Mouse (Mus musculus) mesoderm, embryonic 11.5 days (tissue): ENCODE measurements around the gene Abca8b.
"Not testable (repeated sequence)": the region's sequence is repeated elsewhere in the genome, so short reads cannot be mapped to it uniquely, and the experiment has no call there.

ENCODE experiments used
- DNase-seq: peaks from one replicate; pipeline ENCODE4 v3.0.0-alpha.2; 2012; ENCODE audit warnings: low read depth, low spot score

Gene Abca8b

DNA sequence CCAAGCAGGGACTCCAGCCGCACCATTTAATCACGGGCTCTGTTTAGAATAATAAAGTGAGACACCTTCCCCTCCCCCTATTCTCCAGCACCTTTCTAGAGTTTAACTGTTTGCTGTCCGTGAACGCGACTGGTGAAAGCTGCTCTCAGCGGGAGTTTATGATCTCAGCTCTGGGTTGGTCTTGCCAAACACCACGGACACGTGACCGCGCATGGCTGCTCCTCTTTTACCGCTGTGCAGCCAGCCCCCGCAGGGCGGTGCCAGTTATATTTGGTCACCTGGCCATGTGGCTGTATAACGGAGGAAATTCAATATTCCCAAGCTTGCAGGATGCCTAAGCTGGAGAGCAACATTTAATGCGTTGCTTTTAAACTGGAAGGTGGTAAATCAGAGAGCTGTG is at the start of gene Abca8b:
Gene Abca8b, minus strand, starts transcription at position 222 of the 400 bp plus-strand sequence.
- peak; percentile 82 for DNase-seq

- no peak for DNase-seq
Measured at GRCm38 (mm10) chr11:110037795-110038194, 42.1 kb upstream of the Abca8b start.

DNA sequence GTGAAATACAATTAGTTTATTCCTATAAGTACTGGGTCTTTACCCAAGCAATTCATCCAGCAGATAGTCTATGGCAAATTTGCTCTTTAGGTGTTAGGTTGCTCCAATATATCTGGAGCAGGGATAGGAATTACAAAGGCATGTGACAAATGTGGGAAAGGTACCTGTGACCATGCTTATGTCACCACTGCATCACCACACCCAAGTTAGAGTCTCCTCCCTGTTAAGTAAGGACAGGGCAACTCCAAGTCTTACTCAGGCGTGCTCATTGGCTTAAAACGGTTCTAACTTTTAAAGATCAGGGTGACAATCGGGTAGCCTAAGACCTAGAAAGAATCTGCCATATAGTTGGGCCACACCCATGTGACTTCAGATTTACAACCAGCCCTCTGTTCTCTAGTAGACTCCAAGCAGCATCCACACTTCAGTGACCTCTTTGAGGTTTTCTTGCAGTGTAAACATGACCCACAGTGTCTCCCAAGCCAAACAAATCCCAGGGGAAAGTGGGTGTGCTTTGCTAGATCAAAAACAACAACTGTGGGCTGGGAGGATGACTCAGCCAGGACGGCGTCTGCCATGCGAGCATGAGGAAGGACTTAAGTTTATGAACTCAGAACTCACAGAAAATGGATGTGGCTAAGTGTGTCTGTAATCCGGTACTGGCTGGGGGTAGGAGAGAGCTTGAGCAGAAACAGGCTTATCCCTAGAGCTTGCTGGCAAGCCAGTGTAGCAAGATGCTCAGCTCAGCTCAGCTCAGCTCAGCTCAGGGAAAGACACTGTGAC is 33.5 kb upstream of the Abca8b start:
- peak; percentile 9 for DNase-seq

DNA sequence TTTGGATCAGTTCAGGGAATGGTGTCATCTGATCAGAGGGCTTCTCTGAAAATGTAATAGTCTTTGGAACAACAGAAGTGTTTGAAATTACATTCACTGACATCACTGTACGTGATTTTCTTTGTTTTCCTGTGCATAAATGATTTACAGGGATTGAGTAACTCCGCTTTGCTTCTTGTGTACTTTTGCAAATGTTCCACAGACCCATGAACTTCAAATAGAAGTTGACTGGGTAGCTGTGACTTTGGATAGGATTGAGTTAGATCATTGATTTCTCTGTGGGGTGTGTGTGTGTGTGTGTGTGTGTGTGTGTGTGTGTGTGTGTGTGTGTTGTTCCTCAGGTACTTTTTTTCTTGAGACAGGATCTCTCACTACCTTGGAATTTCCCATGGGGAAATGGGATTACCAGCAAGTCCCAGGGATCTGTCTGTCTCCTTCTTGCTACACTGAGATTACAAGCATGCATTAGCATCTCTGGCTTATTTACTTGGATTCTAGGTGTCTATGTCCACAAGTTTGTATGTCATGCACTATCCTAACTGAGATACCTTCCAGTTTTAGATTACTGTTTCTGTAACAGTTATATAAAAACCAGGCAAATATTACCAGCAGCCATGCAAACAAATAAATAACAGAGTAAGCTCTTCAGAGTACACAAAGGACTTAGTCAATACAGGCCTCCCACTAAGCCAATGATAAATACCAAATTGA is 15.3 kb upstream of the Abca8b start:
- no peak for DNase-seq

DNA sequence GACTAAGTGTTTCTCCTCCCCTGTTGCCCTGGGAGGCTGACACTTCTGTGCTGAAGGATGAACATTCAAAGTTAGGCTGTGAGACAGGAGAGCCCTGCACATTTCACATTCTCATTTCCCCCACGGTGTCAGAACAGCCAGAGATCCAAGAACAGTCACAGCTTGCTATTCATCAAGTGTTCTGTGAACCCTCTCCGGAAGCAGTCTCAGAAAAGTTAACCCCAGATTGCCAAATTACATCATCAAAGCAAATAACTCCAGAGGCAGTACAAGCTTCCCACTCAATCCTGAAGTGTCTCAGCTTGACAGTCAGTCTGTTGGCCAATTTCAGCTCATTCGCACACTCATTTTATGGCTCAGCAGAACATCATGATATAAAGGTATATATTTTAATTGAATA is 632 bp downstream of the Abca8b start:
- peak; percentile 60 for DNase-seq

GRCm38 (mm10) chr11:109994014-109994413 is 1.6 kb downstream of the Abca8b start:
- DNase-seq: no peak

- no peak for DNase-seq
Measured at GRCm38 (mm10) chr11:109991270-109991669, 4.4 kb downstream of the Abca8b start.

DNA sequence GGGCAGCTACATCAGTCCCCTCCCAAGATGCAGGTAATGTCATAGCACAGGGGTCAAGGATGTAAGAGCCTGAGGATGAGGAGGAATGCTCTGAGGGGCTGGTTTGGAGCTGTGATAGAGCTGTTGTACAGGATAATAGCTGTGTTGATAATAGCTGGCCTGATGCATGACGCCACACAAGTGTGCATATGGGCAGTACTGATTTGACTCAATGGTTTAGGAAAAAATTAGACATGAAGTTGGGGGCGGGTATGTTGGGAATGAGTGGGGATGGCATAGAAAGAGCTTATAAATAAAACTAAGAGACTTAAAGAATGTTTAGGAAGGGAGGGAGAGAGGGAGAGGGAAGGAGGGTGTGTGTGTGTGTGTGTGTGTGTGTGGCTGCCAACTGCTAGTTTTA is 5.4 kb downstream of the Abca8b start:
- DNase-seq: no peak

- DNase-seq: no peak
Measured at GRCm38 (mm10) chr11:109988164-109988563, 7.5 kb downstream of the Abca8b start.

DNA sequence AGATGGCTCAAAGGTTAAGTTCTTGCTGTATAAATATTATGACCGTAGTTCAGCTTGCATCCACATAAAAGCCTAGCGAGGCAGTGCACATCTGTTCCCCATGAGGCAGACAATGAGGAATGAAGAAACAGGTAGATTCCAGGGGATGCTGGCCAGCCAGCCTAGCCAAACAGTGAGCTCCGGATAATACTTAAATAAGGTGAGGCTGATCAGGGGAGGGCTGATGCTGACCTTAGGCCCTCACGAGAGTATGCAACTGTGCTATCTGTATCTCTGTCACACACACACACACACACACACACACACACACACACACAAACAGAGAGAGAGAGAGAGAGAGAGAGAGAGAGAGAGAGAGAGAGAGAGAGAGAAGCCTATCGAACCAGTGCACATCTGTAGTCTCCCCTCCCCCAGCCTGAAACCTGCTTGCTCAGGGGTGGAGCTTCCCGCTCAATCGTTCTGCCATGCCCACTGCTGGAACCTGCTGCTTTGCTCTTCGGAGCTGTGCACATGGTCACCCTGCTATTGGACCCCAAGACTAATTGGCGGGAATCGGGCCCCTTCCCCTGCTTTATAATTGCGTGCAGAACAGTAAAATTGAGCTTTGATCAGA is 8.1 kb downstream of the Abca8b start:
- DNase-seq: peak; percentile 23

DNA sequence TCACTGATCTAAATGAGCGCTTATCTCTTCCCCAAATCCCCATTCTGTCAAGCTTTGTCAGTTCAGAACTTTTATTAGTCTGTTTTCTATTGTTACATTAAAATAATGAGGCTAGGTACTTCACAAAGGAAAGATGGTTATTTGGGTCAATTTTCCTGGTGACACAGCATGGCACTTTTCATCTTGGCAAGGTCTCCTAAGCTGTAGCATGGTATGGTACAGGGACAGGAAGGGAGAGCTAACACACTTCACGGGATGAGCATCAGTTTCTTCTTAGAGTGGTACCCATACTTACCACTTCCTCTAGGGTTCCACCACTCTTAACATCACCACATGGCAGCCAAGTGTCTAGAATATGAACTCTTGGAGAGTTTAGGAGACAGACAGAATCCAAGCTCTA is 13.8 kb downstream of the Abca8b start:
- no peak for DNase-seq

DNA sequence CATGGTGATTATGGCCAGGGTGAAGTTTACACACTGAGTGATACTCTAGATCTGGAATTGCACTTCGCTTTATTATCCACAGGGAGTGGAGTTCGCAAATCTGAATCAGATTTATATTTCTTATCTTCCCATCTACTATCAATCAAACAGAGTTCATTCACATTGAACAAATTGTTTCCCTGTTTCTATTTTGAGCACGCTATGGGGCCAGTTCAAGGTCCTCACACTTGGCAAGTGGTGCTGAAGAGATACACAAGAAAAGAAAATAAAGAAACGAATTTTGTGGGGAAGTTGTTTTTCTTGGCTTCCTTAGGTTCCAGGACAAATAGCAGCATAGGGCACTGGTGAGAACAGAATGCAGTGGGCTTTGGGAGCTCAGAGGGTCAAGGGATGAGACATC is 25.1 kb downstream of the Abca8b start:
- no peak for DNase-seq

DNA sequence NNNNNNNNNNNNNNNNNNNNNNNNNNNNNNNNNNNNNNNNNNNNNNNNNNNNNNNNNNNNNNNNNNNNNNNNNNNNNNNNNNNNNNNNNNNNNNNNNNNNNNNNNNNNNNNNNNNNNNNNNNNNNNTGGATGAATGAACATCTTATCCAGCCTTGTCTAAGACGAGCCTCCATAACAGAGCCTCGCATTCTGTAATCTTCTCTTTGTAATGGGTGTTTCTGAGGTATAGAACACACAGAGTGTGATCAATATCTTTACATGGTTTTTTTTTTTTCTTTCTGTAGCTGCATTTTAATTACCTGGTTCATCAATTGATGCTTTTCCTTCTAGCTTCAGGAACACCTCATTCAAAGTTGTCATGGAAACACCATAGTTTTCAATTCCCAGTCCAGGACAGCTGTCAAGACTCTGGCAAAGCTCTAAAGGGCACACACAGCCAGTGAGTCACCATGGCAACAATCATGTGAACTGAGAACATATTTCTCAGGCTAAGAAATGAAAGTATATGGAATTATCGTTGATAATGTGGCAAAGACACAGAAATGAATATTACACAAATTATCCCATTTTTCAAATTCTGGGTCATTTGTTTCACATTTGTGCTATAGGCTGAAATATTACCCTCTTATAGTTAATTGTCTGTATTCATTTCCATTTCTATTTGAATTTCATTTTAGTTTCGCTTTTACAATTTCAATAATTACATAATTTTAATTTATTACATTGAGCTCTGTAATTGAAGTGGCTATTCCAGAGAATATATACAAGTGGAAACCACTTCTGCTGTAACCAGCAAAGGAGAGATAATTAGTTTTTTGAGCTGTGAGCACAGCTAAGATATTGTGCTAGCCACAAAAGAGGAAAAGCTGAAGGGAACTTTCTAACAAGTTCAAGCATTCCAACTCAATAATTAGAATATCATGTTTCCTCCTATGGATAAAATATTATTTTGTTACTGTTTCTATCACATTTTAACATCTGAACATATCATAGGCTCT is 33.9 kb downstream of the Abca8b start:
- no peak for DNase-seq

DNA sequence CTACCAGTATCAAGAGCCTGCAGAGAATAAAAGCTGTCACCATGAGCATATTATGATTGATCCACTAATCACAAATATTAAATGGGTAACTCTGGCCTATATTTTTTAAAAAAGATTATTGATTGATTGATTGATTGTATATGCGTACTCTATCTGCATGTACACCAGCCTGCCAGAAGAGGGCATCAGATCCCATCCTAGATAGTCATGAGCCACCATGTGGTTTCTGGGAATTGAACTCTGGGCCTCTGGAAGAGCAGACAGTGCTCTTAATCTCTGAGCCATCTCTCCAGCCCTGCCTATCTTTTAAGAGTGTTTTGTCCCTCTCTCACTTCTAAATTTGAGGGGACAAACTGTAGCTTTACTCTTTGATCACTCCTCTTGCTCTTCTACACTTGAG is 40.5 kb downstream of the Abca8b start:
- no peak for DNase-seq

GRCm38 (mm10) chr11:109936915-109937314 is 58.7 kb downstream of the Abca8b start:
- no peak for DNase-seq

GRCm38 (mm10) chr11:109933207-109933606 is 62.4 kb downstream of the Abca8b start:
- DNase-seq: not testable (repeated sequence)

DNA sequence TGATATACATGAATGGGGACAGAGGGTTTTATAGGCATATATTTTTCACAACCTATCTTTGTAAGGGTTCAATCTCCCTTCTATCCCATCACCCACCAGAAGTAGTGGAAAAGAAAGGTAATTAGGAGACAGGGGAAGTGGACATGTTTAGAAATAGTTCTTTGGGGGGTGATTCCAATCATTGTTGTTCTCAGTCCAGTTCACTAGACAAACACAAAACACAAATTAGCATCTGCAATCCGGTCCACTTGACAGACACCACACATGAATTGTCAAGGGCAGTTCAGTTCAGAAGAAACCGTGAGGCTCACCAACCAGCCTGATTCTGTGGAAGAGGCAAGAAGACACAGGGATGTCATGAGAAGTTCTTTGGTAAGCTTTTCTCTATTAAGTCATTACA is 67.2 kb downstream of the Abca8b start:
- DNase-seq: no peak

- DNase-seq: peak; percentile 10
Measured at GRCm38 (mm10) chr11:109926718-109927680, 68.6 kb downstream of the Abca8b start.

DNA sequence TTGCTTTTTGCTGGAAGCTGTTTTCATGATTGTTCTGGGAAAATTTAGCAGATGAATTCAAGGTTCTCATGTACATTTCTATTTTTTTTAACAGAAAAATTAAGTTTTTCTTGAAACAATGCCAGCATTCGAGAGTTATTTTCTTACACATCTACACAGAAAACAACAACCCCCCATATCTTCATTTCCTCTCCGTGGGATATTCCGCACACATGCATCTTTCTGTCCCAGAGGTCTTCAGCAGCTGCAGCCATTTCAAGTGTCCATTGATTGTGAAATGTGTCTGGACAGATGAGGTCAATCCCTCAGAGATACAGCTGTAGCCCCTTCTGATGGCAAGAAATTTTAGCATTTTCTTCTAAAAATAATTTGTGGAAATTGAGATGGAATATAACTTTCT is 73.4 kb downstream of the Abca8b start:
- no peak for DNase-seq

- no peak for DNase-seq
Measured at GRCm38 (mm10) chr11:109919480-109919879, 76.2 kb downstream of the Abca8b start.
